Mouse (Mus musculus) kidney, embryonic 16.5 days (tissue): ENCODE data around the gene Mfsd11. TPM values are rescaled to one million over a fixed set of nuclear protein-coding genes. Genes with fewer than 3 reads are reported as not detected.
A peak's percentile ranks its signal among the peaks of the same experiment; 100 is the strongest.
"Not testable (repeated sequence)": the region's sequence is repeated elsewhere in the genome, so short reads cannot be mapped to it uniquely, and the experiment has no call there.

ENCODE experiments used
- ATAC-seq: fragments of 200-750 bp; cut with Nextera tagmentation; 2 replicates; pipeline ENCODE4 v1.8.0; 2017; ENCODE audit warnings: moderate TSS enrichment; ENCODE audit not compliant: low FRiP score, low TSS enrichment
- H3K27ac ChIP-seq: fragments of 300-500 bp; sonication (generic); 2 replicates; pipeline ENCODE4 v1.5.1; 2014; ENCODE audit warnings: low read length
- H3K27me3 ChIP-seq: fragments of 300-500 bp; sonication (generic); 2 replicates; pipeline ENCODE4 v1.6.1; 2014; ENCODE audit warnings: low read length, control low read depth, mixed read lengths; ENCODE audit not compliant: insufficient read depth
- H3K36me3 ChIP-seq: fragments of 300-500 bp; sonication (generic); 2 replicates; pipeline ENCODE4 v1.6.1; 2014; ENCODE audit warnings: low read length, control low read depth, mixed read lengths; ENCODE audit not compliant: insufficient read depth
- H3K4me1 ChIP-seq: fragments of 300-500 bp; sonication (generic); 2 replicates; pipeline ENCODE4 v1.6.1; 2014; ENCODE audit warnings: low read length, control low read depth, mixed read lengths; ENCODE audit not compliant: insufficient read depth
- H3K4me2 ChIP-seq: fragments of 300-500 bp; sonication (generic); replicated peaks from 2 replicates; pipeline ENCODE4 v1.6.1; 2014; ENCODE audit warnings: low read depth, low read length
- H3K4me3 ChIP-seq: fragments of 300-500 bp; sonication (generic); 2 replicates; pipeline ENCODE4 v1.5.1; 2014; ENCODE audit warnings: mild to moderate bottlenecking, low read length
- H3K9ac ChIP-seq: fragments of 300-500 bp; sonication (generic); replicated peaks from 2 replicates; pipeline ENCODE4 v1.6.1; 2014; ENCODE audit warnings: low read length
- H3K9me3 ChIP-seq: fragments of 300-500 bp; sonication (generic); 2 replicates; pipeline ENCODE4 v1.6.1; 2016; ENCODE audit warnings: low read length, control low read depth
- WGBS: fragments of 180-500 bp; shearing (Covaris S2); extraction: QIAGEN DNeasy Blood & Tissue Kit; methylation state at CpG from one replicate; pipeline ENCODE4 v1.1.7; 2014; 5-methylcytosine and 5-hydroxymethylcytosine counted together
- polyA plus RNA-seq: library from polyadenylated mRNA; unstranded; fragments of >200 nt; fragmentation: Nextera tagmentation; extraction: Ambion mirVana; gene quantifications from 2 replicates; pipeline ENCODE4 v1.2.1, GENCODE M21; 2015

Gene Mfsd11
- polyA plus RNA-seq, 1 experiment from 2014 or later = 38.8 TPM

DNA sequence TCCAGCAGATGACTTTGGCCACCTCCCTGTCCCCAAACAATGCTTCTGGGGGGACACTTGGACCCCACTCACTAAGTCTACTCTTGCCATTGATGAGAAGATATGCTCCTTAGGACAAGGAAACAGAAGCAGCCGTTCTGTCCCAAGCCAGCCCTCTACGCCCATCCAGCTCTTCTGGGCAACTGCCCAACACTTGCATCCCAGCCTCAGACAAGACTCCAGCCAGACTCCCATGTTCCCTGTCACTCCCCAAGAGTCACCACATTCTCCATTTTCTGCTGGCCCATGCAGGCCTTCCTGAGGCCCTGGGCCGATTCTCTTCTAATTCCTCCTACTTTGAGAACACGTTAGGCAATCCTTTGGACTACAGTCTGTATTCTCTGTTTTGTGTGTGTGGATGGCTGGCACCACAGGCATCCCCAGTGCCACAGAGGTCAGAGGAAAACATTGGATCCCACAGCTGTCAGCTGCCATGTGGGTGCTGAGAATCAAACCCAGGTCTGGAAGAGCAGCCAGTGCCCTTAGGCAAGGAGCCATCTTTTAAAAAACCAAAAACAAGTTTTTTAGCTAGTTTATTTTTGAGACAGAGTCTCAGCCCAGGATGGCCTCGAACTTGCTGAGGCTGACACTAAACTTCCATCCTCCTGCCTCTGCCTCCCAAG is 32.2 kb upstream of the Mfsd11 start:
- no peak overlapping the region for H3K4me2 ChIP-seq
- no peak overlapping the region for H3K4me3 ChIP-seq
- H3K27me3 ChIP-seq = no peaks in the 10 kb centered on the region
- 89% methylated on average over 5 of the region's 5 CpGs for WGBS
- peaks cover 29% of the 10 kb centered on the region for H3K4me1 ChIP-seq
- no peak overlapping the region for H3K27ac ChIP-seq
- no peaks in the 10 kb centered on the region for H3K36me3 ChIP-seq
- H3K9me3 ChIP-seq = no peaks in the 10 kb centered on the region
- H3K9ac ChIP-seq = no peak overlapping the region
- no peak for ATAC-seq

DNA sequence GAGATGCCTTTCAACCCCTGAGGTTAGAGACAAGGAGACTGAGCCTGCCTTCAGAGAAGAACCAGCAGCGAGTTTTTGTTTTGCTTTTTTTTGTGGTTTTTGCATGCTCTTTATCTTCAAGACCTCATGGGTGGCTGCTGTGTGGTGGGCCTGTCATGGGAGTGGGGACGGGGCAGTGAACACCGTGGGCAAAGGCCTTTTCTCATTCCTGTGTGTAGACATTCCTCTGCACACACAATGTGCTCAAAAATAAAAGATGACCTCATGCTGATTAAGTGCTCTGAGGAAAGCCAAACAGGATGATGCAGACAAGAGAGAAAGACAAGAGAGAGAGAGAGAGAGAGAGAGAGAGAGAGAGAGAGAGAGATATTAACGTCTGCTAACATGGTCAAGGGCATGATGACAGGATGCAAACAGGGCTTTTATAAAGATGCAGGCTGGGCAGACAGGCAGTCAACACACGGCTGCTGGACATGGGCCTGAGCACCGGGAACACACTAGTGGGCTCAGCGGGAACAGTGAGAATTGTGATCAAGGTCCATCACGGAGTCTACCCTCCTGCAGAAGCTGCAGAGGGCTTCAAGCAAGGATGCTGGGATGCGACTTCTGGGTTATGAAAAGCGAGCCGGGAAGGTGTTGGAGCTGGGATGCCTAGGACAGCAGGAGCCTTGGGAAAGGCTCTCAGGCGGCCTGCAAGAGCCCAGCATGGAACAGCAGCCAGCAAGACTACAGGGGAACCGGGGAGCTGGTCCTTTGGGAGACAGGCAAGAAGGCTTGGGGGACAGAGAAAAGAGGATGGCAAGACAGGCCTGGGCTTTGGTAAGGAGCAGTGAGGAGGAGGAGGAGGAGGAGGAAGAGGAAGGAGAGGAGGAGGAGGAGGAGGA is 30.9 kb upstream of the Mfsd11 start:
- no peak for ATAC-seq
- Histone ChIP-seq H3K27me3 (no peaks in the 10 kb centered on the region), H3K9ac (no peak overlapping the region), H3K27ac (peak overlapping the region; percentile 27; the same call in 1 of the 2 replicates), H3K36me3 (no peaks in the 10 kb centered on the region), H3K9me3 (no peaks in the 10 kb centered on the region), H3K4me3 (no peak overlapping the region), H3K4me2 (no peak overlapping the region), H3K4me1 (peaks cover 36% of the 10 kb centered on the region)
- 70% methylated on average over 13 of the region's 13 CpGs for WGBS

DNA sequence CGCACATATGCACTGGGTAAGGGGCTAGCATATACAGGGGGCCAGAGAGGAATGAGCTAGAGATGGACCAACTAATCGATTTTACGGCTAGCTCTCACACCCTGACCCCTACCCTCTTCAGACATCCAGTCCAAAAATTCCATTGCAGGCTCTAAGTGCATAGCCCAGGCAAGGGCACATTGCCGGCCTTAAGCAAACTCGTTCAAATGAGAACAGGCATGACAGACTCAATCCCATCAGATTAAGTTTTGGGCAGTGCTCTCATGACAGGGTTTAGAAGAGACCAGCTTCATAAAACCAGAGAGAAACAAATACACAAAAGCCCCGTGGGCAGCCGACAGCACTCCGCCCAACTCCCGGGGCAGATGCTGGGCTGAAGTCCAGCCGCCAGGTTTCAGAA is 30.0 kb upstream of the Mfsd11 start:
- Histone ChIP-seq H3K9me3 (no peaks in the 10 kb centered on the region), H3K4me3 (no peak overlapping the region), H3K36me3 (no peaks in the 10 kb centered on the region), H3K4me2 (no peak overlapping the region), H3K27me3 (no peaks in the 10 kb centered on the region), H3K4me1 (peaks cover 45% of the 10 kb centered on the region), H3K27ac (no peak overlapping the region), H3K9ac (no peak overlapping the region)
- 74% methylated on average over 10 of the region's 10 CpGs for WGBS
- no peak for ATAC-seq

DNA sequence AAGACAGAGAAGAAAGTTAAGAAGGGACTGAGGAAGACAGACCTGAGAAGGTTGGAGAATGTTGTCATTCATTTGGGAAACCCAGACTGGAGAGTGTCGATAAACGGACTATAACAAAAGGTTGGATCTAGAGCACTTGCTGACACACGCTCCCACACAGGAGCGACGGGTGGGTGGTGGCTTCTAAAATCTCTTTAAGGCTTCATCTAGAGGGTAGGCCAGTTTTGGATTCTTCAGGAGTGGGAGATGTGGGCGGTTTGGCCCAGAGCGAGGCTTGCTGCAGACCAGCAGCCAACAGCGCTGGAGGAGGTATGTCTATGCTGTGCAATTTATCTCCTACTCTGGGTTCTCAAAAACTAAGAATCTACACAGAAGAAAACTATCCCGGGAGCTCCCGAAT is 29.6 kb upstream of the Mfsd11 start:
- Histone ChIP-seq H3K9ac (no peak overlapping the region), H3K27ac (no peak overlapping the region), H3K4me3 (no peak overlapping the region), H3K4me2 (no peak overlapping the region), H3K36me3 (no peaks in the 10 kb centered on the region), H3K4me1 (peaks cover 48% of the 10 kb centered on the region), H3K9me3 (no peaks in the 10 kb centered on the region), H3K27me3 (no peaks in the 10 kb centered on the region)
- ATAC-seq = no peak
- WGBS = 91% methylated on average over 10 of the region's 10 CpGs

DNA sequence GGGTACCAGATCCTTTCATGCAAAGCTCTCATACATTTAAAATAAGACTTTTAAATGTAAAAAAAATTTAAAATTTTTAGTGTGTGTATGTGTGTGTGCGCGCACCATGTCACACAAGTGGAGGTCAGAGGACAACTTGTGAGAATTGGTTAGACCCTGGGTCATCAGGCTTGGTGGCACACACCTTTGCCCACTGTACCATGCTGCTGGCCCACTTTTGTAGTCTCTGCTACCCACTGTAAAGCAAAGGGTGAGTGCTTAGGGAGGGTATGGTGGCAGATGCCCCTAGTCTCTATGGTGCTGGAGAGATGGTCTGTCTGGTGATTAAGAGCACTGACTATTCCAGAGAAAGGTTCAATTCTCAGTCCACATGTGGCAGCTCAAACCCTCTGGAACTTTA is 29.0 kb upstream of the Mfsd11 start:
- Histone ChIP-seq H3K27ac (no peak overlapping the region), H3K4me3 (no peak overlapping the region), H3K36me3 (no peaks in the 10 kb centered on the region), H3K4me2 (no peak overlapping the region), H3K4me1 (peaks cover 51% of the 10 kb centered on the region), H3K9me3 (no peaks in the 10 kb centered on the region), H3K9ac (no peak overlapping the region), H3K27me3 (no peaks in the 10 kb centered on the region)
- 100% methylated on average over 2 of the region's 2 CpGs for WGBS
- no peak for ATAC-seq

GRCm38 (mm10) chr11:116823885-116824284 is 28.4 kb upstream of the Mfsd11 start:
- H3K36me3 ChIP-seq, H3K9me3 ChIP-seq, H3K4me2 ChIP-seq, H3K4me3 ChIP-seq, ATAC-seq, H3K9ac ChIP-seq, H3K27me3 ChIP-seq, H3K27ac ChIP-seq: not testable (repeated sequence)
- peaks cover 47% of the 10 kb centered on the region for H3K4me1 ChIP-seq
- WGBS = 96% methylated on average over 10 of the region's 10 CpGs

- Histone ChIP-seq H3K9me3 (no peaks in the 10 kb centered on the region), H3K27me3 (no peaks in the 10 kb centered on the region), H3K36me3 (no peaks in the 10 kb centered on the region), H3K9ac (no peak overlapping the region), H3K4me2 (no peak overlapping the region; the same call in 1 of the 2 replicates), H3K27ac (0 out of 2 replicates have a peak overlapping the region, but pooled peaks have one; percentile 45), H3K4me3 (no peak overlapping the region), H3K4me1 (peaks cover 47% of the 10 kb centered on the region)
- no peak for ATAC-seq
- WGBS = 51% methylated on average over 4 of the region's 5 CpGs
Measured at GRCm38 (mm10) chr11:116825230-116825629, 27.0 kb upstream of the Mfsd11 start.

GRCm38 (mm10) chr11:116826550-116827504 is 25.4 kb upstream of the Mfsd11 start:
- Histone ChIP-seq H3K36me3 (peaks cover 6% of the 10 kb centered on the region; the same call in 1 of the 2 replicates), H3K4me3 (peak overlapping the region; percentile 76), H3K9ac (peak overlapping the region; percentile 93), H3K9me3 (no peaks in the 10 kb centered on the region), H3K27me3 (no peaks in the 10 kb centered on the region), H3K27ac (peak overlapping the region; percentile 63; the same call in 1 of the 2 replicates), H3K4me2 (peak overlapping the region; percentile 94), H3K4me1 (peaks cover 36% of the 10 kb centered on the region)
- ATAC-seq = peak; percentile 14; the same call in 1 of the 2 replicates
- WGBS = 41% methylated on average over 17 of the region's 17 CpGs

DNA sequence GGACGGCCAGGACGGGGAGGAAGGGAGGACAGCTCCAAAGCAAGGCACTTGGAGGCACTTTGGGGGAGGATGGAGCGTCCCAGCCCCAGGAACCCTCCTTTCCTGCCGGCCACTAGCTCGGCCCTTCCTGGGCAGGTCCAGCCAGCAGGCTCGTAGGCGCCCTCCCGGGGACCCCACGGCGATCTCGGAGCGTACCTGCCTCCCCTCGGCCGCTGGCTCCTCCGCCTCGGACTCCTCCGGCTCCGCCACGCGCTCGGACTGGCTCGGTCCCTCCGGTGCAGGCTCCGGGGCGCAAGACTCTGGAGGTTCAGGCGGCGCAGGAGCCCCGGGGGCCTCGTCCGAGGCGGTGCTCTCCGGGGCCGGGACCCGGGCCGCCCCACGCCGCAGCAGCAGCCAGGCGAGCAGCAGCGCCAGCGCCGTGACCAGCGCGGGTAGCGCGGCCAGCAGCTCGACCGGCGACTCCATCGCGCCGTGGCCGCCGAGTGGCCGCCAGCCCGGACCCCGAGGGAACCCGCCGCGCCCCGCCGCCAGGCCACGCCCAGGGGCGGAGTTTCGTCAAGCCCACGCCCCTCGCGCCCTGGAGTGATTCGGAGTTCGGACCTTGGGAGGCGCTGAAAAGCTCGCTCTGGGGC is 24.6 kb upstream of the Mfsd11 start, which contains the start of gene Mxra7:
TSS of gene Mxra7 (minus strand) at position 513 of the 632 bp plus-strand sequence.
- H3K36me3 ChIP-seq = peaks cover 8% of the 10 kb centered on the region; the same call in 1 of the 2 replicates
- peak within 1 kb of the TSS; percentile 63; the same call in 1 of the 2 replicates for H3K27ac ChIP-seq

More for the DNA sequence above, 24.6 kb upstream of the Mfsd11 start, which contains the start of gene Mxra7:
- Histone ChIP-seq H3K4me1 (peaks cover 35% of the 10 kb centered on the region), H3K4me2 (peak within 1 kb of the TSS; percentile 94), H3K27me3 (no peaks in the 10 kb centered on the region), H3K9ac (peak within 1 kb of the TSS; percentile 93), H3K4me3 (peak within 1 kb of the TSS; percentile 76), H3K9me3 (no peaks in the 10 kb centered on the region)
- under 1% methylated on average over 68 of the region's 71 CpGs for WGBS
- ATAC-seq = peak; percentile 58
